Mouse (Mus musculus) lung, postnatal 36 days (tissue): ENCODE data around the gene 2310022A10Rik.

Experiments
- DNase-seq: peaks from one replicate; pipeline ENCODE4 v3.0.0; 2022; ENCODE audit warnings: mixed read lengths

Gene 2310022A10Rik

DNA sequence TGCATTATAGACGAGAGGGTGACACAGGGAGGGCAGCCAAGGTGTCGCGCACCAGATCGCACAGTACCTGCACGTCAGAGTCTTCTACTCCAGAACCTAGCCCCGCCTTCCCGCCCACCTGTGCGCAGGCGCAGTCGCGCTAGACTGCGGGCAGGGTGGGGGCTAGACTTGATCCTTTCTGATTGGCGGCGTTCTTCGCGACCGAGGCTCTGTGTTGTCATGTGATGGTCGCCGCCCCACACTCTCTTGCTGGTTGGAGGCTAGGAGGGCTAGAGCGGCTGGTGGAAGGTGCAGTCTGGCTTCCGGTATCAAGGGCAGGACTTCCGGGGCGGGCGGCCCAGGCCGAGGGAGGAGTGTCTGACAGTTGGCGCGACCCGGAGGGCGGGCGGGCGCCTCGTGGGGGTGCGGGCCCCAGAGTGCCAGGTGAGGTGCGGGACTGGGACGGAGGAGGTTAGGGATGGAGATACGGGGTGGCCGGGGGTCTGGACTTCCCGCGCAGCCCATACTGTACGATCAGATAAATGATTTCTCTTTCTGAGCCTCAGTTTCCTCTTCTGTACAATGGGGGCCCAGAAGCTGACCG is at the start of gene 2310022A10Rik, which contains the start of gene Pld3:
TSS of gene 2310022A10Rik (plus strand) at position 303 of the 583 bp plus-strand sequence.
TSS of gene Pld3 (minus strand) at position 288 of the 583 bp plus-strand sequence.
- DNase-seq: peak; percentile 99

DNA sequence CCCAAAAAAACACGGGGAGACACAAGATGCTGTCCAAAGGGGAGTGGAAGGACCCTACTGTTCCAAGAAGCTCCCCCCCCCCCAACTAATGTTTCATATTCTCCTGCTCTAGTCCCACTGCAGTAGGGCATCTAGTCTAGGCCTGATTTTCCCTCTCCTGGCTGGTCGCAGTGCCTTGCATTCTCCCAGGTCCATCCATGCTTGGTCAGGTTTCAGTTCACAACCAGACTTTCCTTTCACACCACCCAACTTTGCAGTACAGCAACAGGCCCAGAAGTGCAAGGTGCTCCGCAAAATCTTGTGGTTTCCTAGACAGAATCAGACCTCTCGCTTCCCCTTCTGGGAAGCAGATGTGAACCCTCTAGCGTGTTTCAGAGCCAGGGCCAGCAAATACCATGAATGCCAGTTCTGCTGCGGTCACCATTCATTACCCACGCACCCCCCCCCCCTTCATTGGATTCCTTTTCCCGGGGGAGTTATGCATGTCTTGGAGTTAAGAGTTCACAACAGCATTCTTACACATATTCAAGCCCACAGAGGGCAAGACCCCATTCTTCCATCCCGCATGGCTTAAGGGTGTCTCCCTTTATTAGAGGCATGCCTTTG is 46.2 kb upstream of the 2310022A10Rik start:
- DNase-seq: peak; percentile 24

DNA sequence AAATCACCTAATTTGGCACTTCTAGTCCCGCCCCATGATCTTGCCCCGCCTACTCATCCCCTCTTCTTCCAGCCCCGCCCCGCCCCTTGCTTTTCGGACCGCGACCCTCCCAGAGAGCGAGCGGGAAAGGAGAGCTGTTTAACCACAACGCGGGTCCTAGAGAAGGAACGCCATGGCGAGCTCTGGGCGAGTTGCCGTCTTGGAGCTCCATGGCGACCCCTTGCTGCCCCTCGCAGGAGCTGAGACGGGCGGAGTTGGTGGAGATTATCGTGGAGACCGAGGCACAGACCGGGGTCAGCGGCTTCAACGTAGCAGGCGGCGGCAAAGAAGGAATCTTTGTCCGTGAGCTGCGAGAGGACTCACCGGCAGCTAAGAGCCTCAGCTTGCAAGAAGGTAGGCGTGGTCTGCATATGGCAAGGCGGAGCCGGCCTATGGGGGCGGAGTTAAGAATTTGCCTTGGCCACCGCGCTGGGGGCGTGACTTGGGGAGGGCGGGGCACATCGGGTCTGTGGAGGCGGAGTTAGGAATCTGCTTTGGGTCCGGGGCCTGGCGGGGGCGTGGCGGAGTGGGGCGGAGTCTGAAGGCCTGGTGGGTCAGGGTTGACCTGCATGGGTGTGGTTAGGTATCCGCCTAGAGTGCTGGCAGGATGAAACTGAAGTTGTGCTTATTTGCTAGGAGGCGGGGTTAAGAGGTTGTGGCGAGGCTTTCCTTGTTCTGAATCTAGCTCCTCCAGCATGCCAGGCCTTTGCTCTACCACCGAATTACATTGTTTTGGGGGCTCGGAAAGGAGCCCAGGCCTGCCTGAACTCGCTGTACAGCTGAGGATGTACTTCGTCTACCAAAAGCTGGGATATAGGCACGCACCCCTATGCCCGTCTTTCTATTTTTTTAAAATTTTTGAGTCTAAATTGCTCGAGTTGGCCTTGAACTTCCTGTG is 45.1 kb upstream of the 2310022A10Rik start:
- DNase-seq: peak; percentile 100

DNA sequence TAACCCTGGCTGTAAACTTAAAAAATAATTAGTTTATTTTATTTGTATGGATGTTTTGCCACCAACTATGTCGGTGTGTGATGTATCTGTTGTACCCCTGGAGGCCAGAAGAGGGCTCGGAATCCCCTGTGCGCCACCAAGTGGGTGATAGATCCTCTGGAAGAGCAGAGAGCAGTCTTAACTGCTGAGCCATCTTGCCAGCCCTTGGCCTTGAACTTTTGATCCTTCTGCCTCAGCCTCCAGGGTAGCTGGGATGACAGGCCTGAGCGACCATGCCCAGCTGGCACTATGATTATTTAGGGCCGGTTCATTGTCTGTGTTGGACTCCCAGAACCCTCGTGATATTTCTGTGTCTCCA is 44.4 kb upstream of the 2310022A10Rik start:
- peak; percentile 89 for DNase-seq

DNA sequence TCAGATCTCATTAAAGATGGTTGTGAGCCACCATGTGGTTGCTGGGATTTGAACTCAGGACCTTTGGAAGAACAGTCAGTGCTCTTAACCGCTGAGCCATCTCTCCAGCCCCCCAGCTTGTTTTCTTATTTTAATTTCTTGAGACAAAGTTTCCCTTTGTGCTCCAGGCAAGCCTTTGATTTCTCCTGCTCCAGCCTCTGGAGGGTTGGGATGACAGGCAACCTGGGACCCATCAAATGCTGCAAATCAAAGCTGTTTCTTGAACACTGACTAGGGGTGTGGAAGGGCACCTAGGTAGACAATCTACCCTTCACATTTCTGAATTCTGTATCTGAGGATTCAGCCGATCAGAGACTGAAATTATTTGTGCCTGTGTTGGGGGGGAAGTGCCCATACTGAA is 42.2 kb upstream of the 2310022A10Rik start:
- DNase-seq: no peak

DNA sequence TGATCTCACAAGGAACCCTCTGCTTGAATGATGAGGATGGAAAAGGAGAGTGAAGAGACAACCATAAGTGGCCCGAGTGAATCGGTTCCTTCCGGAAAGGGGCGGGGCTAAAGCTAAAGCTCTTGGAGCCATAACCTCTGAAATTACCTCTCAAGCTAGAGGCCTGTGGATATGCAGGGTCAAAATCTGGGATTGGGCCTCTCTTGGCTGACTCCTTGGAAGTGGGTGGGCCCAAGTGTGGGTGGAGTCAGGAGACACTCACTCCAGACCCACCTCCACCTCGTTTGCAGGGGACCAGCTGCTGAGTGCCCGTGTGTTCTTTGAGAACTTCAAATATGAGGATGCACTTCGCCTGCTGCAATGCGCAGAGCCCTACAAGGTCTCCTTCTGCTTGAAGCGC is 38.1 kb upstream of the 2310022A10Rik start:
- no peak for DNase-seq

DNA sequence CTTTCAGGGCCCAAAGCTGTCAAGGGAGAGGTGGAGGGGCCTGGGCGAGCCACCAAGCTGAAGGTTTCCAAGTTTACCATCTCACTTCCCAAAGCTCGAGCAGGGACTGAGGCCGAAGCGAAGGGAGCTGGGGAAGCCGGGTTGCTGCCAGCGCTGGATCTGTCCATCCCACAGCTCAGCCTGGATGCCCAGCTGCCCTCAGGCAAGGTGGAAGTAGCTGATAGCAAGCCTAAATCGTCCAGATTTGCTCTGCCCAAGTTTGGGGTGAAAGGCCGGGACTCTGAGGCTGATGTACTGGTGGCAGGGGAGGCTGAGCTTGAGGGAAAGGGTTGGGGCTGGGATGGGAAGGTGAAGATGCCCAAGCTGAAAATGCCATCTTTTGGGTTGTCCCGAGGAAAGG is 34.7 kb upstream of the 2310022A10Rik start:
- no peak for DNase-seq

DNA sequence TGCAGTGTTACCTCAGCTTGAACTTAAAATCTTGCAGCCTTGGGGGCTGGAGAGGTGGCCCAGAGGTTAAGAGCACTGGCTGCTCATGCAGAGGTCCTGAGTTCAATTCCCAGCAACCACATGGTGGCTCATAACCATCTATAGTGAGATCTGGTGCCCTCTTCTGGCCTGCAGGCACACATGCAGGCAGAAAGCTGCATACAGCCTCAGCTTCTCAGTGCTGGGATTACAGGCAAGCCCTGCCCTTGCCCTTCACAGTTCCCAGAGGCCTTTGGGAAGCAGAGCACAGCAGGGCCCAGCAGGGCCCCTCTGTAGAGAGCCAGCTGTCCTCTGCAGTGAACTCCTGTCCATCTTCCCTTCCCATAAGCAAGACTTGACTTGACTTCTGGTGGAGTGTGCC is 32.9 kb upstream of the 2310022A10Rik start:
- no peak for DNase-seq

DNA sequence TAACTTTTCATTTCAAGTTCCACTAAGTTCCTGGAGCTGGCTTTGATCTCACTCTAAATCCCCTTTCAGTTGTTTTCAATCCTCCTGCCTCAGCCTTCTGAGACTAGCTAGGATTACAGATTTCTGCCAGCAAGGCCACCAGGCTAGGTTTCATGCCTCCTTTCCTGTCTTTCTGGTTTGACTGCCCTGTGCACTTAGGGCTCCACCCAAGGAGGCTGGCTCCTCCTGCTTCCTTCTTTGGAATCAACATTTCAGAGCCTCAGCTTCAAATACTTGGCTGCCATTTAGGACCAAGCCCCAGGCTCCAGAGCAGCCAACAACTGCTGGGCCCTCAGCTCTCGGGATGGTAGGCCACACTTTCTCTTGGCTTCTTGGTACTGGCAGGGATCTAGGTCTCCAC is 32.4 kb upstream of the 2310022A10Rik start:
- peak; percentile 69 for DNase-seq

DNA sequence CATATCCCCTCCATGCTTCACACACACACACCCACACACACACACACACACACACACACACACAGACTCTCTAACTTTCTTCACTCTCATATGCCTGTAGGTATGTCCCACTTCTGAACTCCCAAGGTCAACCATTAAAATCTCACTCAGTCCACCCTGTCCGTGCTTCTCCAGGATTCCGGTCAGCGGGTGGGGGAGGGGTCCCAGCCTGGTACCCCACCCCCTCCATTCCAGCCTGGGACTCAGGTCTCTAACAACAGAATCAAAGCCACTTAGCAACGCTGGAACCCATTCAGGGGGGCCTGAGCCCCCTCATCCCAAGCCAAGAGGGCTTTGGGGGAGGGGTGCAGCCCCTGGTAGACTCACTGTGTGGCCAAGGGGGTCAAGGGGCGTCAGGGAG is 30.1 kb upstream of the 2310022A10Rik start, which contains the start of gene Hipk4:
TSS of gene Hipk4 (plus strand) at position 301 of the 400 bp plus-strand sequence.
- no peak for DNase-seq

DNA sequence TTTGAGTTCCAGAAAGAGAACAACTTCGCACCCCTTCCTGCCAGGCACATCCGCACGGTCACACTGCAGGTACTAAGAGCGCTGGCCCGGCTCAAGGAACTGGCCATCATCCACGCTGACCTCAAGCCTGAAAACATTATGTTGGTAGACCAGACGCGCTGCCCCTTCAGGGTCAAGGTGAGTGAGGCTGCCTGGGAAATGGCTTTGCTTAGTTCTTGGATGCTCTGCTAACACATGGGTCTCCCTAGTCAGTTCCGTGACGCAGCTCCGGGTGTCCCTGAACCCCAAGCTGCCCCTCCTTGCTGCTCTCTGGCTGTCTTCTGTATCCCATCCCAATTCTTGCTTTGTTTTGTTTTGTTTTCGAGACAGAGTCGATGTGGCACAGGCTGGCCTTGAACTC is 29.2 kb upstream of the 2310022A10Rik start:
- no peak for DNase-seq

DNA sequence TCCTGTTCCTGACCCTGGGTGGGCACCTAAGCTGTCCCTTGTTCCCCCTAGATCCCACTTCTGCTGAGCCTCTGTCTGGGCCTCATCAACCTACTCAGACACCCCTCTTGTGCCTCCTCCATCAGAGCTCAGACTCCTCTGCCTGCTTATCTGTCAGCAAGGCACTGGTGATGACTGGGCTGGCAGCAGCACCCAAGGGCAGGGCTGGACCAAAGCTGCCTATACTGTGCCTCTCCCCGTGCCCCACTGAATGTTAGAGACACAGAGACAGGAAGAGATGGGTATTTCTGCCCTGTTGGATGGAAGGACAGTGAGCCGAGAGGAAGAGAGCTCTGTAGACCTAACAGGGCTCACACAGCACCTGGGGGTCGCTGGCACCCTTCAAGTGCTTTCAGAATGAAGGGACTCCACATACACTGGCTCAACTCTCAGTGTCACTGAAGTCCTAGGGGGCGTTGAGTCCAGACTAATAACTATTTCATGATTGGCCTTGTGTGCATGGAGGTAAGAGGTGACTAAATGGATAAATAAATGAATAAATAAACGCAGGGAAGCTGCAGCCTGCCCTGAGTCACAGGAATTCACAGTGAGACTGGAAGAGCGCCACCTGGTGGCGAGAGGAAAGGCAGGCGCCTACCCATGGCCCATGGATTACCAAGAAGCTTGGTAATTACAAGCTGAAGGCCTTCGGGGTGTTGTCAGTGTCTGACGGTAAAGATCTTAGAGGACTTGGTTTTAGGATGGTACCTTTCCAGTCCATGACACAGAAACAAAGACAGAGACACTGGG is 26.8 kb upstream of the 2310022A10Rik start:
- peak; percentile 86 for DNase-seq

DNA sequence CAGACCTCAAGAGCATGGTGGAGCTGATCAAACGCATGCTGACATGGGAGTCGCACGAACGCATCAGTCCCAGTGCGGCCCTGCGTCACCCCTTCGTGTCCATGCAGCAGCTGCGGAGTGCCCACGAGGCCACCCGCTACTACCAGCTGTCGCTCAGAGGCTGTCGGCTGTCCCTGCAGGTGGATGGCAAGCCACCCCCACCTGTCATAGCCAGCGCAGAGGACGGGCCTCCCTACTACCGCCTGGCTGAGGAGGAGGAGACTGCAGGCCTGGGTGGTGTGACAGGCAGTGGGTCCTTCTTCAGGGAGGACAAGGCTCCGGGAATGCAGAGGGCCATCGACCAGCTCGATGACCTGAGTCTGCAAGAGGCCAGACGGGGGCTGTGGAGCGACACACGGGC is 24.0 kb upstream of the 2310022A10Rik start:
- no peak for DNase-seq

DNA sequence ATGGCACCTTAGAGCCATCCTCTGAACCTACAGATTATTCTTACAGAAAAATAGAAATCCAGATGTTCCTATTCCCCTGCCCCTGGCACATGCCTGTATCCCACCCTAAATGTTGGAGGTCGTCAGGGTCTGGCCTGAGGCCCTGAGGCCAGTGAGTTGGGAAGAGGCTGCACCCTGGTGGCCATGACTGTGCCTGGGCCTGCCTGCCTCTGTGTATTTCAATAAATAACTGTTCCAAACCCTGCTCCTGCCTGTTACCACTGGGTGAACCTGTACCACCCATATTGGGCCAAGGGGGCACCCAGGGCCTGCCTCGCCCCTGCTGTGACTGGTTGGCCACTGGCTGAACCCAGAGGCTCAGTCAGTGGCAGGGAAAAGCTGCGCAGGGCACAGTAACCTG is 22.1 kb upstream of the 2310022A10Rik start:
- DNase-seq: no peak

DNA sequence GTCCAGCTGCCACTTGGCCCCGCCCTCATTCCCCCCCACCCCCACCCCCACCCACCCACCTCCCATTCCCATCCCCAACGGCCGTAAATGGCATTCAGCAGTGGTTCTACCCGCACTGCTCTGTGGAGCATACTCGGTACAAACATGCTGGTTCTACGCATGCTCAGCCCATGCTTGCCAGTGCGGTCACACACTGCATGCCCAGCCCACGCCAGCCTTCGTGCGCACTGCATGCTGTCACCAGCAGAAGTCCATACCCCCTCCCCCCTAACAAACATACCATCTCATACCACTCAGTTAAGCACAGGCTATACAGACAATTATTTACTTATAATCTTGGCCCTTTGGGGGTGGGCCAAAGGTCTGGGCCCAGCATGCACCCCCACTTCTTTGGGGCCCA is 21.3 kb upstream of the 2310022A10Rik start:
- no peak for DNase-seq

DNA sequence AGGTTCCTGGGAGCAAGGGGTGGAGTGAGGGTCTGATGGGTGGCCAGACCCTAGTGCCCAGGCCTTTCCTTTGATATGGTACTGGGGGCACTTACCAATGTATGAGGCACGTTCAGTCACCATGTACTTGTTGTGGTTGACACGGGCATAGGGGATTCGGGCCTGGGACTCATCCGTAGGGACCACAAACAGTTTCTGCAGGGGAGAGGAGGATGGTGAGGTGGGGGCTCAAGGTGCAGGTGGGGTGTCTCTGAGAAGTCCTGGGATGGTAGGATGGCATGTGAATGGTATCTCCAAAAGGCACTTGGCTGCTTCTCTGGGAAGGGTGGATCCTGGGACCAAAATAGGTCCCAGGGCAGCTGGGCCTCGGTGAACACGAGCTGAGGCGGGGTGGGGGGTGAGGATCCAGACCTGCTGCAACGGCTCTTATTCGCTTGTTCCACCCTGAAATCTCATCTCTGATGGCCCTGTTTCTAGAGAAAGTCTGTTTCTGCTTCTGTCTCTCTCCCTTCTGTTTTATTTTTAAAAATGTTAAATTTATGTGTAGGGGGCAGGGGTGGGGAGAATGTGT is 20.5 kb upstream of the 2310022A10Rik start:
- no peak for DNase-seq

DNA sequence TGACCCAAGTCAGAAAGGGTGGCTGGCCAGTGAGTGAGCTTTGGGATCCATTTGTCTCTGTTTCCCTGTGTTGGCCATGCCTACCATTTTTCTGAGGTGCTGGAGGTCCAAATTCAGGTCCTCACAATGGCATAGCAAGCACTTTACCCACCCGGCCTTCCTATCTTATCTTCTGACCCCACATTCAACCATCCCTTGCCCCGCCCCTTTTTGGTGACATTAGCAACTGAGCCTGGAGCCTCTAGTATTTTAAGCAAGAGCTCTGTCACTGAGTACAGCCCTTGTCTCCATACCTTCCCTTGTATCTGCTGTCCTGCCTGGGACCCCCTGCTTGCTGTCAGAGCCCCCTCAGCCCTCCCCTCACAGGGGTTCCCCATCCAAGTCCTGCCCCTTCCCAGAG is 17.6 kb upstream of the 2310022A10Rik start:
- DNase-seq: no peak

DNA sequence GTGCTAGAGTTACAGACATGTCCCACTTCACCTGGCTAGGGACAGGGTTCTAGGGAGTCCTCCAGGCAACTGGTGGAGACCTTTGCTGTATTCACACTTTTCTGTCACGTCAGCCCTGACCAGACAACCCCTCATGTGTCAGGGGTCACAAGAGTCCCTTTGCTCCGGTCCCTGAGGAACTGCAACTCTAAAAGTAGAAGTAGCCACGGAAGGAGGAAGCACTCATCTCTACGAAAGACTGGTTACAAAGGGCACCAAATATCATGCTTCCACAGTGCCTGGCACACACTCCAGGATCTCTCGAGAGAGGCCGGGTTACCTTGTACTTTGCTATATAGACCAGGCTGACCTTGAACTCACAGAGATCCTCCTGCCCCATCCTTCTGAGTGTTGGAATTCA is 16.4 kb upstream of the 2310022A10Rik start:
- DNase-seq: peak; percentile 47

DNA sequence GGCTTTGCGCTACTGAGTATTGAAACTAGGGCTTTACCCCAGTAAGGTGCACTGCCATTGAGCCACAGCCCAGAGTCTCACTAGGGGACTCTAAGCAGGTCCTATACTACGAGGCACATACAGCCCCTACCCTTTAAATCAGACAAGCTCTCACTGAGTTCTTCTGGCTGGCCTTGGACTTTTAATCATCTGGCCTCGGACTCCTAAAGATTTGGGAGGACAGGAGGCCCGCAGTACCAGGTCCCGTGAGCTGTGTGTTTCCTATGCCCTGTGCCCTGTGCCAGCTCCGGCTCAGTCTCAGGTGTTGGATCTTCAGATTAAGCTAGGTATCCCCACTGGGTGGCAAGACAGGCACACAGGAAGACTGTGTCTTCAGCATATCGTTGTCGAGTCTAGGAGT is 15.0 kb upstream of the 2310022A10Rik start:
- no peak for DNase-seq

DNA sequence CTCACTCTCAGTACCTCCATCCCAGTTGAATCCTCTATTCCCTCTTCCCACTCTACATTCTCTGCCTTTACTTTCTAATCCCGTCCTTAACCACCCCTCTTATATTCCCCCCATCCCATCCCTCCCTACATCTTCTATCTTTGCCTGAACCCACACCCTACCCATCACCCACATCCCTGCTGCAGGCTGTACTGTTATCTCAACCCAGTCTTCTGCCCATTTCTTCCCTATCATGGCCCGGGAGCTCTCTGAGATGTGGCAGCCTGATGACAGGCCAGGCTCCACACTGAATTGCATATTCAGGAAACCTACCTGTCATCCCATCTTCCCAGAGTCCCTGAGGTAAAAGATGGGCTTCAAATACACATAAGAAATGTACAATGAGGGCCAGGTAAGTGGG is 14.2 kb upstream of the 2310022A10Rik start:
- DNase-seq: no peak

DNA sequence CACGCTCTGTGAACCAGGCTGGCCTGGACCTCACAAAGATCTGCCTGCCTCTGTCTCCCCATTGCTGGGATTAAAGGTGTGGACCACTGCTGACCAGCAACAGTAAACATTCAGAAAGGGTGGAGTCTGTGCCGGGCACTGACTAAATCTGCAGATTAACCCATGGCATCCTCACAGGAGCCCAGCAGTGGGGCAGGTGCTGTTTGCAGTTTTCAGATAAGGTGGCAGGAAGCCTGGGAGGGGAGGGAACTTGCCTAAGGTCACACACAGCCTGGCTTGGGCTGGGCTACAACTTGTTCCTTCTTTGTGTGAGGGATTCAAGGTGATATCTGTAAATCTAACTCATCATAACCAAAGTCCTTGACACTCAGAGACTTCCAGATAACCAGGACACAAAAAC is 12.5 kb upstream of the 2310022A10Rik start:
- DNase-seq: no peak

DNA sequence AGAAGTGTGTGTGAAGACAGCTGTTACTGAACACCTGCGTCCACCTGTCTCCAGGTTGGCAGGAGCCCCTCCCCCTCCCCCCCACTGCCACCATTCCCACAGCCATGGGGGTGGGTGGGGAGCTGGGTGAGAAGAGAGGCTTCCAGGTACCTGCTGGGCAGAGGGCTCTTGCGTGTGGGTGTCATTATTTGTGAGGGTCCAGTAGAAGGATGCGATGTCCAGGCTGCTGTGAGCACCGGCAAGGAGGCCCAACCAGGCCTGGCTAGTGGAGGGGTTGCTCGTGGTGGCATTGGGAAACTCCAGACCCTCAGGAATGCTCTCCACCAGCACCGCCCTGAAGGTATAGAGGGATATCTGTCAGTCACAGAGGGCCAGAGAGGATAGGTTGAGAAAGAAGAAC is 12.1 kb upstream of the 2310022A10Rik start:
- DNase-seq: no peak

DNA sequence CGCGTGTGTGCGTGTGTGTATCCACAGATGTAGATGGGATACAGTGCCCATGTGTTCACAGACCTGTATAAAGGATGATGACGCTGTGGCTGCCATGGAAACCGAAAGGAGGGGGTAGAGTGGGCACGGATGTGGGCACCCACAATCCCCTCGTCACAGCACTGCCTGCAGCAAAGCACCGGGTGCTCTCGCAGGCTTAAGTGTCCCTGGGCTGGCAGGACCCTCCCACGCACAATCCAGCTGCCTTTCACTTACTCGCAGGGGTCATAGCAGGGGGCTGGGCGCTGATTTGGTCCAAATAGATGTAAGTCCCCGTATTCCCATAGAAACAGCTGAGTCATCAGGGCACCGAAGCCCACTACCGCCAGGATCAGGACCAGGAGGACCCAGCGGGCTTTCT is 11.6 kb upstream of the 2310022A10Rik start:
- peak; percentile 51 for DNase-seq
